Mouse (Mus musculus) embryonic stem cell, embryonic (primary cell): ENCODE results near the gene Gbx1.

Source experiments
- CTCF ChIA-PET, 4 experiments: fragments of 300-600 bp in 2 of 4; fragments of 350-600 bp in 2 of 4; sonication (Branson Sonifier 250); formaldehyde crosslinking; loops; one replicate each; lab custom pipeline; 2022; ENCODE audit warnings: inconsistent platforms in 2 of 4; lab: Charles Lee
- POLR2A ChIA-PET, 4 experiments: fragments of 300-600 bp in 2 of 4; fragments of 350-600 bp in 2 of 4; sonication (Branson Sonifier 250); formaldehyde crosslinking; loops; one replicate each; lab custom pipeline; 2022; ENCODE audit warnings: antibody characterized with exemption in 4 of 4, inconsistent platforms in 1 of 4; lab: Charles Lee

Gene Gbx1

DNA sequence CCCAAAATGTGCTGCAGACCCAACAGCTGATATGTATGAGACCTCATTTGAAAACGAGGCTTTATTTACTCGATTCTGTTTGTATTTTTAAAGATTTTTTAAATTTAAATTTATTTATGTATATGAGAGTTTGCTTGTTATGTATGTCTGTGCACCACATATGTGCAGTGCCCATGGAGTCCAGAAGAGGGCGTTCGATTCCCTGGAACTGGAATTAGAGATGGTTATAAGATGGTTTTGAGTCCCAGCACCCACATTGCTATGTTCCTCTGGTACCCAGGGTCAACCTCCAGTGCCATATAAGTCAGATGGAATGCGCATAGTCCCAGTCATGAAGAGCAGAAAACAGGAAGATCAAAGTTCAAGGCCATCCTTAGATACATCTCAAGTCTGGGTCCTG, 7.3 kb upstream of the Gbx1 start:
- ChIA-PET CTCF (interaction anchor here in 3 of 4 experiments (0.6 to 1.6 kb wide), 8 partner anchors 18 to 118 kb away, joined by 3 to 7 read pairs (median 4); no protein-coding TSS in a partner anchor), POLR2A (interaction anchor here in 3 of 4 experiments (0.9 to 2.2 kb wide), 8 partner anchors 10 to 173 kb away, joined by 3 to 6 read pairs (median 3); partner anchors contain the start of gene Abcf2 (in 1 of the 3))

DNA sequence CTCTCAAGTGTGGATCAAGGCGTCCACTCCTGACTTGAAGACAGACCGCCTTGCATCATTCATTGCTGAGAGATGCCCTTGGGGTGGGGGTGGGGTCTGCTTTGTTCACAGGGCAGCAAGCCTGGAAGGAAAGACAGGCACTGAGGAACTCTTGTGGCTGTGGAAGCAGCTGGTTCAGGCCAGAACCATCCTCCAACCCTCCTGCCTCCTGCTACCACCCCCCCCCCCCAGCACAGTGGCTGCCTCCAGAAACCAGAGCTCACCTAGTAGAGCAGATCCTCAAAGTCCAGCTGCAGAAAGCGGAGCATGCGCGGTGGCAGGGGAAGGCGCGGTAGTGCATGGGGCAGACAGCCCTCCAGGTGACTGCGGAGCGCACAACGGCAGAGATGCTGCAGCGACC, 6.4 kb upstream of the Gbx1 start:
- ChIA-PET CTCF (interaction anchor here in 3 of 4 experiments (0.6 to 2.3 kb wide), 19 partner anchors 8 to 1117 kb away, joined by 3 to 20 read pairs (median 4); no protein-coding TSS in a partner anchor), POLR2A (interaction anchor here (0.6 to 2.2 kb wide), 15 partner anchors 8 to 690 kb away, joined by 3 to 6 read pairs (median 3); partner anchors contain the start of genes Abcf2 (in 2 of the 4) and Nub1 (in 1 of the 4))

DNA sequence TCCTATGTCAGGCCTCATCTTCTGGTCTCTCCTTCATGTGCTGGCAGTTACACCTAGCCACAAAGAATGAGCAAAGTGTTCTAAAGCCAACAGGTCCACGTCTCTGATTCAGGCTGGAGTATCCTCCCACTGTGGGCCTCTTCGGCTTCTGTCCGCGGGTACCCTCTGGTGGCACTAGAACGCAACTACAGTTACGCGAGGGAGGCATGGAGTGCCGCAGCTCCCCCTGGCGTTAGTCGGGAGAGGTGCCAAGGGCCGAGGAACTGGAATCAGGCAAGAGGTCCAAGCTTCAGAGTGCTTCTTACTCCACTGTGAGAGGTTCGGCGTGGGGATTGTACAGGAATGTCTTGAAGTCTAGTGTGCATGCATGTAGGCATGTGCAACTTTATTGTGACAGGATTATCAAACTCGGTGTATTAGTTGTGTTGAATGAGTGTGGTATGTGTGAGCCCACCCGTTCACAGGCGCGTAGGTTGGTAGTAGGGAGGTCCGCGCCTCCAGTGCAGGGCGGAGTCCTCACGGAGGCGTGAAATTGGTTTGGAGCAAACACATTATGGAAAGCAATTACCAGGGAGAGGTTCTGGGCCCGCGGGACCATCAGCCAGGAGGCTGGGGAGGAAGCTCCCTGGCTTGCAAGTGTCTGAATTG, 3.2 kb upstream of the Gbx1 start:
- ChIA-PET POLR2A (interaction anchor here in 2 of 4 experiments (1.0 to 2.1 kb wide), 7 partner anchors 9 to 155 kb away, joined by 4 to 5 read pairs (median 4); partner anchors contain the start of genes Abcf2 (in 1 of the 2), Asb10 (in 1 of the 2), Chpf2 (in 1 of the 2) and Nub1 (in 1 of the 2)), CTCF (interaction anchor here (0.6 to 3.0 kb wide), 64 partner anchors 9 to 480 kb away, joined by 3 to 39 read pairs (median 4); partner anchors contain the start of genes Abcf2 (in 1 of the 4), Asb10 (in 1 of the 4), Nub1 (in 1 of the 4) and Tmub1 (in 1 of the 4))

DNA sequence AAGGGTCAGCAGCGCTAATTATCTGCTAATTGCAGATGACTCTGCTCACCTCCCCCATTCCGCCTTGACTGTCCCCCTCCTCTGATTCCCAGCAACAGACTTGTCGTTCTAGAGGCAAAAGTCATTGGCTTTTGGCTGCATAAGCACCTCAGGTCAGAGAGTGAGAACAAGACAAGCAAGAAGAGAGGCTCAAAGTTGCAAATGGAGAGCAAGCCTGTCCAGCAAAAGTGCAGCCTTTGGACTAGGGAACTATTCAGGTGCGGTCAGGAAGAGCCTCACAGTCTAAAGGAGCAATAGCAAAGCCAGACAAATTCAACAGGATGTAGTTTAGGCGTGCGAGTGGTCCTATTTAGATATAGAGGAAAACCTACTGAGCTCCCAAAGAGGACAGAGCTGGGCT, 778 bp upstream of the Gbx1 start:
- POLR2A ChIA-PET, result interaction anchor here in 1 of 4 experiments (0.7 to 2.2 kb wide), 4 partner anchors 12 to 166 kb away, joined by 3 to 15 read pairs (median 6); no protein-coding TSS in a partner anchor
- CTCF ChIA-PET, result interaction anchor here in 3 of 4 experiments (0.5 to 3.0 kb wide), 11 partner anchors 17 to 192 kb away, joined by 3 to 39 read pairs (median 5); no protein-coding TSS in a partner anchor

DNA sequence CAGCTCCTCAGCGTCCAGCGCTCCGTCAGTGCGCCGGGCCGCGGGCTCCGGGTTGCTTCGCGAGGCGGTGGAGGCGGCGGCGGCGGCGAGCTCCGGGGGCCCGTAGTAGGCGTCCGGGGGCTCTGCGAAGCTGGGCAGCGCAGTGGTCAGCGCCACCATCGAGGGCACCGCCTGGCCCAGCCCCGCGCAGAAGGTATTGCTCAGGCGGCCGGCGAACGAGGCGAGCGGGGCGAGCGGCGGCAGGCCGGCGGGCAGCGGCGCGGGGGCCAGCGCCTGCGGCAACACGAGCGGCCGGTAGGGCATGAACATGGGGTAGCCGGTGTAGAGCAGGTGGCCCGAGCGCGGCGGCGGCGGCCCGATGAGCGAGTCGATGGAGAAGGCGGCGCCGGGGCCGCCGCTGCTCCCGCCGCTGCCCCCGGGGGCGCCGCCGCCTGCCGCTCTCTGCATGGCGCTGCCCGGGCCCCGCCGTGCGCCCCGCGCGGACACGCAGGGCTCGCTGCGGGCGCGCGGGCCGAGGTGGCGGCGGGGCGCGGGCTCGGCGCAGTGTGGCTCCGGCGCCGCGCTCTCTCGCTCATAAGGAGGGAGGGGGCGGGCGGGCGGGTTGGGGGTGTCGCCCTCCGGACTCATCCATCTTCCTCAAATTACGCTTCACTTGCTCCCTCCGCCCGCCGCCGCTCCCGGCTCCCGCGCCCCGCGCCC, 663 bp downstream of the Gbx1 start:
- ChIA-PET CTCF (interaction anchor here (0.6 to 2.8 kb wide), 8 partner anchors 13 to 75 kb away, joined by 3 to 9 read pairs (median 4); no protein-coding TSS in a partner anchor), POLR2A (interaction anchor here in 3 of 4 experiments (0.6 to 3.4 kb wide), 6 partner anchors 11 to 132 kb away, joined by 3 to 9 read pairs (median 3); no protein-coding TSS in a partner anchor)

DNA sequence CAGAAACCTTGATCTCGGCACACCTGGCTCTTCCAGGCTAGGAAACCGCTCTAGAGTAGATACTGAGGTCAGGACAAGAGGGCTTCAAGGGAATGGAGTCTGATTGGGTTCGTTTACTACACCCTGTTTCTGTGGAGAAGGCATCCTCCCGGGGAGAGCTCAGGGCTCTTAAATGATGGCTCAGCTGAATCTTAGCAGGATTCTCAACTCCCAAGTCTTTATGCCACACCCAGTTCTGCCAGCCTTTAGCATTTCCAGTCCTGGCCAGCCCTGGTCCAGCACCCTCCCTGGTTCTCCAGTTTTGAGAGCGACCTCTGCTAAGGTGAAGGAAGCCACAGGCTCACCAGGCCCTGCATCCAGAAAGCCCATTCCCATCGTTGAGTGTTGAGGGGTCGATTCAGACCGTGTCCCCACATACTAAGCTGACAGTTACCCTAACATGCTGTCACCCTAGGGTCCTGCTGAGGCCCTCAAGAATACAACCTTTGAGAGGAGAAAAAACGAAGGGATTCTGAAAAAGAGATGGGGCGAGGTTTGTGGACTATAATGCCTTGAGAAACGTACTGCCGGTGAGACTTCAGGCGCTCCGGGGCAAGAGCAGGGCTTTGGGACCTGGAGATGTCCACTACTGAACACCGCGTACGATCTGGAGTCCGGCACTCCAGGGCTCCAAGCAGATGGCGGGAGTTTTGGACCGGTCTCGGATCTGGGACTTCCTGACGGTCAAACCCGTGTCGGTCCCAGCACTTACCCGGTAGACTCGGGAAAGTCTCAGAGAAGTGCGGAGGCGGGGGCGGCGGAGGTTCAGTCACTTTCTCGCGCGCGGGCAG, 1.4 kb downstream of the Gbx1 start:
- CTCF ChIA-PET, result interaction anchor here (0.6 to 2.8 kb wide), 10 partner anchors 12 to 74 kb away, joined by 3 to 12 read pairs (median 4); no protein-coding TSS in a partner anchor
- POLR2A ChIA-PET, result interaction anchor here in 2 of 4 experiments (0.6 to 3.4 kb wide), 7 partner anchors 8 to 148 kb away, joined by 3 to 9 read pairs (median 3); partner anchors contain the start of gene Abcf2 (in 1 of the 2)

DNA sequence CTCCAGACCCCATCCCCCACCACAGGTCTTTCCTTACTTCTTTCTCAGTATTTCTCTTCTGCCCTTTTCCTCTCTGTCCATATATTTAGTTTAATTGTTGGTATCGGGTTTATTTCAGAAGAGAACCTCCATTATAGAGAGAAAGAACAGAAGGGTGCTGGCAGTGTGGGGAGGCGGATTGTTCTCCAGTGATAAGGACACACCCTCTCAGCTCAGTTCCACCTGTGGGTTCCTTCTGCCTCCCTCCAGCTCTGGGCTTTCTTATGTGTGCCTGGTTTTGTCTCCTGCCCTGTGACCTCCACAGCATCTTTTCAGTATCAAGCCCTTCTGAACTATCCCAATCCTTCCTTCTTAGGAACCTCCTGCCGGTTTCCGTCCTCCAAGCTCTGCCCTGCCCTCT, 2.5 kb downstream of the Gbx1 start:
- ChIA-PET CTCF (interaction anchor here (0.6 to 2.8 kb wide), 9 partner anchors 12 to 141 kb away, joined by 3 to 12 read pairs (median 4); no protein-coding TSS in a partner anchor), POLR2A (interaction anchor here (0.7 to 3.4 kb wide), 14 partner anchors 9 to 1003 kb away, joined by 3 to 9 read pairs (median 4); partner anchors contain the start of gene Abcf2 (in 1 of the 4))

DNA sequence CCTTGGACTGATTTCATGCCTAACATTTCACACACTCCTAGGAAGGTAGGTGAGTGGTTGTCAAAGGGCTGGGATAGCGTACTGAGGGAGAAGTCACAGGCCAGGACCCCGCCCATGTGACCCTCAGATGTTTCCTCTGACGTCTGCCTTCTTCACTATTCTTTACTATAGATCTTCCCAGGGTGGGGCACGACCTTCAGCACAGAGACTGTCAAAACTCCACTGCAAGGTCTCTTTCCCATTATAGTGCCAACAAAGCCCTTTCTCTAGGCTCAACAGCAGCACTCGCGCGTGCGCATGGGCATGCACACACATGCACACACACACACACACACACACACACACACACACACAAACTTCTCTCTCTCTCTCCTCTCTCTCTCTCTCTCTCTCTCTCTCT, 3.2 kb downstream of the Gbx1 start:
- POLR2A ChIA-PET, result interaction anchor here (0.6 to 3.4 kb wide), 8 partner anchors 11 to 1004 kb away, joined by 3 to 9 read pairs (median 4); no protein-coding TSS in a partner anchor

DNA sequence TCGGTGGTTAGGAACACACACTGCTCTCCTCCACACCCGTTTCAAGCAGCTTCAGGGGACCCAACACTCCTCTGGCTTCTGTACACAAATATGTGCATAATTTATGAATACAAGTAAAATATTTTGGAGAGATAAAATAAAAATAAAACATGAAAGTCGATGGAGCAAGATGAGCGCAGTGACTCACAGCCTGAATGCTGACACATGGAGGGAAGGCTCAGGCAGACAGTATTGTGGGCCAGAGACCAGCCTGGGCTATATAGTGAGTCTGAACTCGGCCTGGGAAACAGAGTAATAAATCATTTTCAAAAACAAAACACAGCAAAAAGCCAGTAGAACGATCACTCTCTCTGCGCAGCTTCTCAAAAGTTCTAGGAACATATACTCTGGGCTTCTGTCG, 5.6 kb downstream of the Gbx1 start:
- CTCF ChIA-PET, result interaction anchor here in 1 of 4 experiments (0.6 kb wide), 1 partner anchor 38 kb away, joined by 9 read pairs; no protein-coding TSS in a partner anchor
- POLR2A ChIA-PET, result interaction anchor here in 3 of 4 experiments (0.7 to 2.8 kb wide), 4 partner anchors 9 to 529 kb away, joined by 3 to 16 read pairs (median 3); no protein-coding TSS in a partner anchor

More for the DNA sequence above, 3.2 kb downstream of the Gbx1 start:
- CTCF ChIA-PET, result interaction anchor here (0.7 to 2.8 kb wide), 5 partner anchors 13 to 141 kb away, joined by 3 to 12 read pairs (median 8); no protein-coding TSS in a partner anchor

DNA sequence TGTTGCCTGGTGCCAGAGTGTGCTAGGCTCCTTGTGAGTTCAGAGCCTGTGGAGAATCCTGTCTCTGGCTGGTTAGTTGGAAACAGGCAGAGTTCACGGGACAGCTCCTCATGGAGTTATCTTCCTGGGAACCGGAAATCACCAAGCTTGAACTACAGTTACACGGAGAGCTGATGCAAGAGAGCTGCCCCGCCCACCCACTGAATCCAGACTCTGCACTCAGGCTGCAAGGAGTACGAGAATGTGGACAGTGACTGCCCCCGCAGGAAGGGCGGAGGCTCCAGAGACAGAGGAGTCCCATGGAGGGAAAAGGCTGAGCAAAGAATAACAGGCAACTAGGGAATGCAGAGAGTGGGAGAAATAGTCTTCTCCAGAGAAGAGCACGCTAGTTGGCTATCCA, 14.7 kb downstream of the Gbx1 start:
- ChIA-PET CTCF (interaction anchor here in 3 of 4 experiments (0.8 to 5.3 kb wide), 12 partner anchors 8 to 118 kb away, joined by 3 to 72 read pairs (median 4); no protein-coding TSS in a partner anchor), POLR2A (interaction anchor here in 3 of 4 experiments (0.5 to 3.9 kb wide), 18 partner anchors 9 to 455 kb away, joined by 3 to 16 read pairs (median 4); partner anchors contain the start of genes Abcf2 (in 1 of the 3), Nub1 (in 1 of the 3) and Tmub1 (in 1 of the 3))

DNA sequence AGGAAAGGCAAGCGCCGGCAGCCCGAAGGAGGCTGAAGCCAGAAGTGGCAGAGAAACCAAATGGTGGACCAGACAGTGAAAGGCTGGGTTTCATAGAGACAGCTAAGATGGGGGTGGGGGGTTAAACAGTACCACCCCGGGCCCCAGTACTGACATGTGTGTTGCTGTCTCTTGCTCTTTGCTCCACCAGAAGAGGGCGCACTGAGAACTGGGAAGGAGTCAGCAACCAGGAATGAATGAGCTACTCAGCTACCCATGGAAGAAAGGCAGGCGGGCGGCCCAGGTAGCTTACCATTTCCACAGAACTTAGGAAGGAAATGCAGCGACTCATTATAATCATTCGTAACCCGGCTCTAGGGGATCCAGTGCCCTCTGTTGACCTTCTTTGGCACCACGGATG, 16.4 kb downstream of the Gbx1 start:
- ChIA-PET POLR2A (interaction anchor here in 3 of 4 experiments (0.5 to 2.6 kb wide), 18 partner anchors 9 to 249 kb away, joined by 3 to 16 read pairs (median 4); partner anchors contain the start of genes Agap3 (in 2 of the 3) and Abcb8 (in 1 of the 3)), CTCF (interaction anchor here (0.5 to 5.3 kb wide), 63 partner anchors 8 to 1006 kb away, joined by 3 to 72 read pairs (median 4); partner anchors contain the start of genes Abcf2 (in 2 of the 4), Gbx1 (in 2 of the 4), Asic3 (in 1 of the 4) and Chpf2 (in 1 of the 4))

DNA sequence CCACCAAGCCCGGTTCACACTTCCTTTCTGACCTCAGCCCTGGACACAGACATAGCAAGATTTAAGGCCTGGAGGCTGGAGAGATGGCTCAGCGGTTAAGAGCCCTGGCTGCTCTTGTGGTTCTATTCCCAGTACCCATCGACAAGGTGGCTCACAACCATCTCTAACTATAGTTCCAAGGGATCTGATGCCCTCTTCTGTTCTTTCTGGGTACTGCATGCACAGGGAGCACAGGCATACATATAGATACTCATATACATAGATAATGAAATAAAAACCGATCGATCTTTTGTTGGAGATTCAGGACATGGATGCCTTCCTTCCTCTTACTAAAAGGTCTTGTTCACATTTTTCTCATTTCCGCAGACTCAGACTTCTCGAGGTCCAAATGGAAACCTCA, 18.6 kb downstream of the Gbx1 start:
- CTCF ChIA-PET, result interaction anchor here in 1 of 4 experiments (1.3 kb wide), 1 partner anchor 25 kb away, joined by 3 read pairs; no protein-coding TSS in a partner anchor
- POLR2A ChIA-PET, result no interaction called here

DNA sequence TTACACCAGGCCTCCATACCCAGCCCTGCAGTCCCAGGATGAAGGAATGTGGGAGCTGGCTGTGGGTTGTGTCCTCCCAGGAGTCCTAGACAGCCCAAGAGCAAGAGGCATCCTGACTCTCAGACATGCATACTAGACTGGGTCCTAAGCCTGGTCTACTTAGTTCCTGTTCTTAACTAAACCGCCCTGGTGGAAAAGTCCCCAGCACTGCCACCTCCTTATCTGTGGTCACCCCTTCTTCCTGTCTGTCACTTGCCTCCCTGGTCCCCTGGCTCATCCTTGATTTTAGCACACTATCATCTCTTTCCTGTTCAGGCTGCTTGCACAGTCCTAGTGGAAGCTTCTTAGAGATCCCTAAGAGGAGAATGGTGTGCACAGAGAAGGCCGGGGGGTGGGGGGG, 21.5 kb downstream of the Gbx1 start:
- ChIA-PET POLR2A (interaction anchor here in 2 of 4 experiments (1.0 to 2.7 kb wide), 3 partner anchors 14 to 54 kb away, joined by 4 to 7 read pairs (median 4); no protein-coding TSS in a partner anchor), CTCF (interaction anchor here in 2 of 4 experiments (1.1 to 1.2 kb wide), 2 partner anchors 85 to 144 kb away, joined by 3 to 4 read pairs; no protein-coding TSS in a partner anchor)

DNA sequence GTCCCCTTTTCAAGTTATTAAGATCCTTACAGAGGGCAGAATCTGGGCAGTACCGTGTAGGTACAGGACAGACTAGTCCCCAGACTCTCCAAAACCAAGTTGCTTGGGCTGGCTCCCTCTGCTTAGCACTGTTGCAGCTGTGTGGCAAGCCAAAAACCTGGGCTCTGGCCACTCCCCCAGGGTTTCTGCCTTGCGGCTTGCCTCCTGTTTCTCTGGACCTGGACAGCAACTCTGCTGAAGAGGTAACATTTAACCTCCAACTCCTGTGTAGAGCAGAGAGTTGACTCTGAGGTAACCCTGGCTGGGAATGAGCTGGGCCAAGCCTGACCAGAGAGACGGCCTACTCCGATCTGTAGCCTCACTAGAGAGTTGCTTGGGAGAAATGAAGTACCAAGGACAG, 24.2 kb downstream of the Gbx1 start:
- ChIA-PET CTCF (interaction anchor here (0.7 to 1.5 kb wide), 7 partner anchors 17 to 75 kb away, joined by 3 to 9 read pairs (median 3); partner anchors contain the start of gene Abcf2 (in 1 of the 4)), POLR2A (interaction anchor here in 2 of 4 experiments (0.5 to 2.4 kb wide), 11 partner anchors 8 to 682 kb away, joined by 3 to 6 read pairs (median 3); no protein-coding TSS in a partner anchor)

DNA sequence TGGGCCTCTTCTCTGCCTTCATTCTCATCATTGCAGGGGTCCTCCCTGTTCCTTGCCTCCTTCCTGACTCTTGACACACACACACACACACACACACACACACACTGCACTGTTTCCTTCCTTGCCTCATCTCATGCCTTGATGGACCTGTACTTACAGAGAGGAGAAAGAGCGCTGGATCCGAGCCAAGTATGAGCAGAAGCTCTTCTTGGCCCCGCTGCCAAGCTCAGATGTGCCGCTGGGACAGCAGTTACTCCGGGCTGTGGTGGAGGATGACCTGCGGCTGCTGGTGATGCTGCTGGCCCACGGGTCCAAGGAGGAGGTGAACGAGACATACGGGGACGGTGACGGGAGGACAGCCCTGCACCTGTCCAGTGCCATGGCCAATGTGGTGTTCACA, 26.2 kb downstream of the Gbx1 start:
- ChIA-PET POLR2A (interaction anchor here in 2 of 4 experiments (0.7 to 2.4 kb wide), 6 partner anchors 9 to 73 kb away, joined by 4 to 5 read pairs (median 4); no protein-coding TSS in a partner anchor), CTCF (interaction anchor here in 2 of 4 experiments (0.6 to 1.4 kb wide), 7 partner anchors 9 to 105 kb away, joined by 3 to 5 read pairs (median 3); partner anchors contain the start of gene Asic3 (in 1 of the 2))

DNA sequence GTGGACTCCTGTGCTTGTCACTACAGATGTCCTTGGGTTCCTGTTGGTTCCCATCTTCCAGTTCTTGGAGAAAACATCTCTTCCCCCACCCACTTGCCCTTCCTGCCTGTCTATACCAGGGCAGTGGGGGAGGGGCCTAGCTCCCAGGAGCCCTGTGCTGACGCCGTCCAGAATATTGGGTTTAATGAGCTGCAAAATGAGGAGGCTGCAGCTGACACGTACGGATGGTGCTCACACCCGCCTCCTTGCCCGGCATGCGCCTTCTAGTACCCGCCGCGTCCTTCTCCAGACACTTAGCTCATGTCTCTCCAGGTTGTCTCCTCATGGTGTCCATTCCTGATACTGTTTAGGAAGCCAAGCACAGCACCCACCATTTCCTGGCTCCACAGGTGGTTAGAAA, 27.9 kb downstream of the Gbx1 start:
- POLR2A ChIA-PET, result interaction anchor here in 1 of 4 experiments (1.1 to 1.2 kb wide), 3 partner anchors 12 to 95 kb away, joined by 3 to 6 read pairs (median 5); no protein-coding TSS in a partner anchor
- CTCF ChIA-PET, result interaction anchor here (0.5 to 1.5 kb wide), 5 partner anchors 11 to 448 kb away, joined by 3 to 8 read pairs (median 3); no protein-coding TSS in a partner anchor
